Mouse (Mus musculus): ENCODE results near the gene Irf3. TPM values are rescaled to one million over a fixed set of nuclear protein-coding genes. Genes with fewer than 3 reads are reported as not detected.
A peak's percentile ranks its signal among the peaks of the same experiment; 100 is the strongest.

The Irf3 gene
- polyA plus RNA-seq (2014; fragmentation: Nextera tagmentation; extraction: Ambion mirVana) = 89.2 and 96.0 TPM in 2 replicates

GRCm38 (mm10) chr7:44997231-44997939 lies at the start of gene Irf3:
Gene Irf3 (plus strand): TSS chr7:44997648.
- Histone ChIP-seq H3K36me3 (ENCODE audit: control insufficient read depth, insufficient read depth, low read length) (peaks cover 32% of the 10 kb centered on the region), H3K4me2 (replicated peaks; ENCODE audit: low read depth, low read length) (peak within 1 kb of the TSS; percentile 93), H3K4me3 (ENCODE audit: low read depth, low read length) (peak within 1 kb of the TSS; percentile 54), H3K4me1 (ENCODE audit: control insufficient read depth, insufficient read depth, low read length) (peaks cover 8% of the 10 kb centered on the region), H3K9me3 (ENCODE audit: control insufficient read depth, low read depth, low read length) (no peaks in the 10 kb centered on the region), H3K9ac (replicated peaks; ENCODE audit: low read depth, low read length) (peak within 1 kb of the TSS; percentile 59), H3K27me3 (ENCODE audit: control insufficient read depth, insufficient read depth, low read length) (no peaks in the 10 kb centered on the region), H3K27ac (ENCODE audit: low read length) (peak within 1 kb of the TSS; percentile 84)
- under 1% methylated on average over 43 of the region's 43 CpGs for WGBS
- ATAC-seq (ENCODE audit: insufficient number of reproducible peaks, insufficient read depth, low FRiP score, low read depth) = peak; percentile 89

- WGBS = 71% methylated on average over 6 of the region's 6 CpGs
- H3K27me3 ChIP-seq (ENCODE audit: control insufficient read depth, insufficient read depth, low read length) = peaks cover 7% of the 10 kb centered on the region; the same call in 1 of the 2 replicates
- no peaks in the 10 kb centered on the region; the same call in none of the 2 replicates for H3K4me1 ChIP-seq (ENCODE audit: control insufficient read depth, insufficient read depth, low read length)
- no peaks in the 10 kb centered on the region for H3K9me3 ChIP-seq (ENCODE audit: control insufficient read depth, low read depth, low read length)
- no peak for ATAC-seq (ENCODE audit: insufficient number of reproducible peaks, insufficient read depth, low FRiP score, low read depth)
- no peaks in the 10 kb centered on the region for H3K36me3 ChIP-seq (ENCODE audit: control insufficient read depth, insufficient read depth, low read length)
- H3K27ac ChIP-seq (ENCODE audit: low read length) = no peak overlapping the region
- H3K4me3 ChIP-seq (ENCODE audit: low read depth, low read length) = no peak overlapping the region
- no peak overlapping the region for H3K9ac ChIP-seq (replicated peaks; ENCODE audit: low read depth, low read length)
- H3K4me2 ChIP-seq (replicated peaks; ENCODE audit: low read depth, low read length) = no peak overlapping the region
Observed at GRCm38 (mm10) chr7:44949922-44950321, 47.5 kb upstream of the Irf3 start.

GRCm38 (mm10) chr7:44951960-44952359 lies 45.5 kb upstream of the Irf3 start:
- H3K36me3 ChIP-seq (ENCODE audit: control insufficient read depth, insufficient read depth, low read length) = no peaks in the 10 kb centered on the region
- H3K9me3 ChIP-seq (ENCODE audit: control insufficient read depth, low read depth, low read length) = no peaks in the 10 kb centered on the region
- H3K4me2 ChIP-seq (replicated peaks; ENCODE audit: low read depth, low read length) = peak overlapping the region; percentile 91
- peak overlapping the region; percentile 40; the same call in 1 of the 2 replicates for H3K9ac ChIP-seq (replicated peaks; ENCODE audit: low read depth, low read length)
- no peaks in the 10 kb centered on the region; the same call in none of the 2 replicates for H3K4me1 ChIP-seq (ENCODE audit: control insufficient read depth, insufficient read depth, low read length)
- H3K27ac ChIP-seq (ENCODE audit: low read length) = peak overlapping the region; percentile 76
- H3K4me3 ChIP-seq (ENCODE audit: low read depth, low read length) = peak overlapping the region; percentile 48
- WGBS = under 1% methylated on average over 10 of the region's 10 CpGs
- peak; percentile 86 for ATAC-seq (ENCODE audit: insufficient number of reproducible peaks, insufficient read depth, low FRiP score, low read depth)
- peaks cover 7% of the 10 kb centered on the region; the same call in 1 of the 2 replicates for H3K27me3 ChIP-seq (ENCODE audit: control insufficient read depth, insufficient read depth, low read length)

DNA sequence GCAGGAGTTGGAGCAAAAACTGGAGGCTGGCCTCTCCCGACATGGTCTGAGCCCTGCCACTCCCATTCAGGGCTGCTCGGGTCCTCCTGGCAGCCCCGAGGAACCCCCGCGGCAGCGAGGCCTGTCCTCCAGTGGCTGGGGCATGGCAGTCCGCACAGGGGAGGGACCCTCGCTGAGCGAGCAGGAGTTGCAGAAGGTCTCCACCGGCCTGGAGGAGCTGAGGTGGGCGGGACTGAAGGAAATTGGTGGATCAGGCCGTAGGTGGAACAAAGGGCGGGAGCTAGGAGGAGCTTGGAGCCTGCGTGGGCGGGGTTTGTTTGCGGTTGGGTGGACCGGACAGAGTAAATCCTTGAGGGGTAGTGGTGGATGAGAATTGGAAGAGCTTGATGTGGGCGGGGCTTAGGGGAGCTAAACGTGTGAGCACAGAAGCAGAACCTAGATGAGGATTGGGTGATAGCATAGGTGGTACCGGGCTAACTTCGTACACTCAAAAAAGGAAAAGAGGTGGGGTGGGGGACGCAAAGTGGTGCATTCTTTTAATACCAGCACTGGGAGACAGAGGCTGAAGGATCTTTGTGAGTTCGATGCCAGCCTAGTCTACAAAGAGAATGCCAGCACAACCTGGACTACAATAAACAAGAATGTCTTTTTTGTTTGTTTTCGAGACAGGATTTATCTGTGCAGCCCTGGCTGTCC lies 44.7 kb upstream of the Irf3 start:
- H3K4me1 ChIP-seq (ENCODE audit: control insufficient read depth, insufficient read depth, low read length) = no peaks in the 10 kb centered on the region; the same call in none of the 2 replicates
- peak overlapping the region; percentile 91 for H3K4me2 ChIP-seq (replicated peaks; ENCODE audit: low read depth, low read length)
- H3K9ac ChIP-seq (replicated peaks; ENCODE audit: low read depth, low read length) = peak overlapping the region; percentile 40
- H3K27me3 ChIP-seq (ENCODE audit: control insufficient read depth, insufficient read depth, low read length) = peaks cover 7% of the 10 kb centered on the region; the same call in 1 of the 2 replicates
- no peaks in the 10 kb centered on the region for H3K9me3 ChIP-seq (ENCODE audit: control insufficient read depth, low read depth, low read length)
- peak; percentile 93 for ATAC-seq (ENCODE audit: insufficient number of reproducible peaks, insufficient read depth, low FRiP score, low read depth)
- peak overlapping the region; percentile 48 for H3K4me3 ChIP-seq (ENCODE audit: low read depth, low read length)
- 6% methylated on average over 24 of the region's 24 CpGs for WGBS
- peak overlapping the region; percentile 76 for H3K27ac ChIP-seq (ENCODE audit: low read length)
- no peaks in the 10 kb centered on the region for H3K36me3 ChIP-seq (ENCODE audit: control insufficient read depth, insufficient read depth, low read length)

DNA sequence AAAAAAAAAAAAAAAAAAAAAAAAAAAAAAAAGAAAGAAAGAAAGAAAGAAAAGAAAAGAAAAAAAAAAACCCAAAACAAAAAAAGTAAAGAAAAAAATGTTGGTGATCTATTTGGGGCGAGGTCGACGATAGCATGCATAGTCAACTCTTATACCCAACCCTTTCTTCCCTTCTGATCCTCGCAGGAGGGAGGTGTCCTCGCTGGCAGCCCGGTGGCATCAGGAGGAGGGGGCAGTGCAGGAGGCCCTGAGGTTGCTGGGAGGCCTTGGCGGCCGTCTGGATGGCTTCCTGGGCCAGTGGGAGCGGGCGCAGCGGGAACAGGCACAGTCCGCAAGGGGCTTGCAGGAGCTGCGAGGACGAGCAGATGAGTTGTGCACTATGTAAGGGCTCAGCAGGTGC lies 43.9 kb upstream of the Irf3 start:
- WGBS = 63% methylated on average over 14 of the region's 14 CpGs
- no peaks in the 10 kb centered on the region for H3K9me3 ChIP-seq (ENCODE audit: control insufficient read depth, low read depth, low read length)
- no peaks in the 10 kb centered on the region; the same call in none of the 2 replicates for H3K4me1 ChIP-seq (ENCODE audit: control insufficient read depth, insufficient read depth, low read length)
- H3K4me2 ChIP-seq (replicated peaks; ENCODE audit: low read depth, low read length) = no peak overlapping the region
- no peak for ATAC-seq (ENCODE audit: insufficient number of reproducible peaks, insufficient read depth, low FRiP score, low read depth)
- no peak overlapping the region for H3K27ac ChIP-seq (ENCODE audit: low read length)
- peaks cover 7% of the 10 kb centered on the region; the same call in 1 of the 2 replicates for H3K27me3 ChIP-seq (ENCODE audit: control insufficient read depth, insufficient read depth, low read length)
- H3K9ac ChIP-seq (replicated peaks; ENCODE audit: low read depth, low read length) = no peak overlapping the region
- H3K36me3 ChIP-seq (ENCODE audit: control insufficient read depth, insufficient read depth, low read length) = no peaks in the 10 kb centered on the region; the same call in 1 of the 2 replicates
- no peak overlapping the region for H3K4me3 ChIP-seq (ENCODE audit: low read depth, low read length)

- 82% methylated on average over 12 of the region's 12 CpGs for WGBS
- Histone ChIP-seq H3K9me3 (ENCODE audit: control insufficient read depth, low read depth, low read length) (no peaks in the 10 kb centered on the region), H3K27me3 (ENCODE audit: control insufficient read depth, insufficient read depth, low read length) (peaks cover 7% of the 10 kb centered on the region; the same call in 1 of the 2 replicates), H3K27ac (ENCODE audit: low read length) (no peak overlapping the region), H3K4me1 (ENCODE audit: control insufficient read depth, insufficient read depth, low read length) (no peaks in the 10 kb centered on the region; the same call in none of the 2 replicates), H3K4me2 (replicated peaks; ENCODE audit: low read depth, low read length) (no peak overlapping the region), H3K9ac (replicated peaks; ENCODE audit: low read depth, low read length) (no peak overlapping the region), H3K36me3 (ENCODE audit: control insufficient read depth, insufficient read depth, low read length) (no peaks in the 10 kb centered on the region; the same call in 1 of the 2 replicates), H3K4me3 (ENCODE audit: low read depth, low read length) (no peak overlapping the region)
- ATAC-seq (ENCODE audit: insufficient number of reproducible peaks, insufficient read depth, low FRiP score, low read depth) = no peak
Observed at GRCm38 (mm10) chr7:44954091-44954885, 43.2 kb upstream of the Irf3 start.

DNA sequence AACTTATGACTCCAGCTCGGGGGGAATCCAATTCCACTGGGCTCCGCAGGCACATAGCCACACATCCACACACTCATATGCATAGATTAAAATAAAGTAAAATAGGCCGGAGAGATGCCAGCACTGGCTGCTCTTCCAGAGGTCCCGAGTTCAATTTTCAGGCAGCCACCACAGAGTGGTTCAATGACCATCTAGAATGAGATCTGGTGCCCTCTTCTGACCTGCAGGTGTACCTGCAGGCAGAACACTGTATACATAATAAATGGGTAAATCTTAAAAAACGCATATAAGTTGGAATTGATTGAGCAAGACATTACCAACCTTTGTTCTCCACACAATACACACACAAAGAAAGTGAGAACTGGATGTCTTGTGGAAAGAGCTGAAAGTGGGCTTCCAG lies 41.8 kb upstream of the Irf3 start:
- Histone ChIP-seq H3K27ac (ENCODE audit: low read length) (no peak overlapping the region), H3K36me3 (ENCODE audit: control insufficient read depth, insufficient read depth, low read length) (no peaks in the 10 kb centered on the region; the same call in 1 of the 2 replicates), H3K9me3 (ENCODE audit: control insufficient read depth, low read depth, low read length) (no peaks in the 10 kb centered on the region), H3K27me3 (ENCODE audit: control insufficient read depth, insufficient read depth, low read length) (peaks cover 5% of the 10 kb centered on the region; the same call in 1 of the 2 replicates), H3K9ac (replicated peaks; ENCODE audit: low read depth, low read length) (no peak overlapping the region), H3K4me3 (ENCODE audit: low read depth, low read length) (no peak overlapping the region), H3K4me2 (replicated peaks; ENCODE audit: low read depth, low read length) (no peak overlapping the region), H3K4me1 (ENCODE audit: control insufficient read depth, insufficient read depth, low read length) (no peaks in the 10 kb centered on the region; the same call in none of the 2 replicates)
- 54% methylated on average over 5 of the region's 5 CpGs for WGBS
- no peak for ATAC-seq (ENCODE audit: insufficient number of reproducible peaks, insufficient read depth, low FRiP score, low read depth)

DNA sequence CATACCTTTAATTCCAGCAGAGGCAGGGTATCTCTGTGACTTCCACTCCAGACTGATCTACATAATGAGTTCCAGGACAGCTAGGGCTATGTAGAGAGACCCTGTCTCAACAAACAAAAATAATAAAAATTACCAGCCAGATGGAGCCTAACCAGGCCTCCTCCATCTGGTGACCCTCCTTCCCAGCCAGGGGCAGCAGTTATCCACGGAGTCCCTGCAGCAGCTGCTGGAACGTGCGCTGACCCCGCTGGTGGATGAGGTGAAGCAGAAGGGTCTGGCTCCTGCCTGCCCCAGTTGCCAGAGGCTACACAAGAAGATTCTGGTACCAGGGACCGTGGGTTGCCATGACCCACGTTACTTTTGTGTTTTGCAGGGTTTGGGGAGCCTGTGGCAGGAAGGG lies 41.2 kb upstream of the Irf3 start:
- ATAC-seq (ENCODE audit: insufficient number of reproducible peaks, insufficient read depth, low FRiP score, low read depth) = no peak
- Histone ChIP-seq H3K4me3 (ENCODE audit: low read depth, low read length) (no peak overlapping the region), H3K4me1 (ENCODE audit: control insufficient read depth, insufficient read depth, low read length) (no peaks in the 10 kb centered on the region; the same call in none of the 2 replicates), H3K4me2 (replicated peaks; ENCODE audit: low read depth, low read length) (no peak overlapping the region), H3K27ac (ENCODE audit: low read length) (no peak overlapping the region), H3K9ac (replicated peaks; ENCODE audit: low read depth, low read length) (no peak overlapping the region), H3K36me3 (ENCODE audit: control insufficient read depth, insufficient read depth, low read length) (peaks cover 6% of the 10 kb centered on the region; the same call in 1 of the 2 replicates), H3K27me3 (ENCODE audit: control insufficient read depth, insufficient read depth, low read length) (no peaks in the 10 kb centered on the region; the same call in 1 of the 2 replicates), H3K9me3 (ENCODE audit: control insufficient read depth, low read depth, low read length) (no peaks in the 10 kb centered on the region)
- 52% methylated on average over 6 of the region's 6 CpGs for WGBS

Data from stomach, embryonic 14.5 days (tissue).